Comparison of ENCODE assay signal across 26 mouse cellular contexts in genomic region chr2:149614078-149614939, GRCm38 (mm10).
DNase-seq lines count a peak whose midpoint lies in the region; ATAC-seq and TF ChIP-seq lines count a peak whose summit lies in the region.
"Had no signal": no experiment of that assay in that cellular context is flagged by ENCODE, and none has a peak within 500 bp of the region (broad histone marks: within the 10 kb centered on the region; RNA-seq: fewer than 3 reads in every experiment).

No protein-coding gene starts in this region.

- no peak overlapping the region for H3K4me3 ChIP-seq in forebrain, embryonic 14.5 days (ENCODE audit: low read depth, low read length)
- no peak overlapping the region for H3K4me3 ChIP-seq in forebrain, embryonic 10.5 days
- H3K4me3 ChIP-seq in forebrain, postnatal 0 days (ENCODE audit: low read depth, low read length): no peak overlapping the region
- no peak overlapping the region for H3K4me3 ChIP-seq in forebrain, embryonic 11.5 days (ENCODE audit: low read depth, low read length)
- H3K4me3 ChIP-seq in brown adipose tissue, adult 24 weeks (ENCODE audit: insufficient read depth, low read depth, low read length): no peak overlapping the region
- no peak overlapping the region for H3K4me3 ChIP-seq in kidney, embryonic 14.5 days (ENCODE audit: low read length)
- H3K4me3 ChIP-seq: embryonic facial prominence, embryonic 10.5 days; embryonic facial prominence, embryonic 13.5 days; erythroblast, embryonic 14.5 days; heart, adult 2 months; heart, embryonic 10.5 days; hindbrain, embryonic 12.5 days; hindbrain, embryonic 15.5 days had no signal

- DNase-seq in forebrain, embryonic 14.5 days (ENCODE audit: low spot score): peak; percentile 15
- no peak for DNase-seq in forebrain, embryonic 10.5 days (ENCODE audit: extremely low spot score, low spot score)
- DNase-seq in forebrain, postnatal 0 days: peak; percentile 54
- no peak for DNase-seq in forebrain, embryonic 11.5 days (ENCODE audit: low spot score)
- DNase-seq in right cerebral cortex, postnatal 10 days (ENCODE audit: low spot score in 2 of 2): peak; percentile 29 to 33
- DNase-seq in right cerebral cortex, adult 18-20 months: no peak
- DNase-seq: adrenal gland, adult 8-10 months; cerebellum, adult 11 months; cerebellum, adult 2 months; cerebellum, adult 9-11 months; cerebellum, postnatal 36 days; embryo, embryonic 11 days; gastrocnemius, postnatal 10 days; gastrocnemius, postnatal 36 days; heart, adult 2 months; kidney, adult 2 months had no signal

- WGBS in forebrain, embryonic 14.5 days: 77% methylated on average over 2 of the region's 2 CpGs
- 85% methylated on average over 2 of the region's 2 CpGs for WGBS in forebrain, embryonic 10.5 days
- 47% methylated on average over 2 of the region's 2 CpGs for WGBS in forebrain, postnatal 0 days
- WGBS in forebrain, embryonic 11.5 days: 88% methylated on average over 2 of the region's 2 CpGs
- 77% methylated on average over 2 of the region's 2 CpGs for WGBS in kidney, embryonic 14.5 days

- no peaks in the 10 kb centered on the region for H3K4me1 ChIP-seq in forebrain, embryonic 14.5 days (ENCODE audit: control insufficient read depth, insufficient read depth, low read length)
- H3K4me1 ChIP-seq in forebrain, embryonic 10.5 days: no peaks in the 10 kb centered on the region
- H3K4me1 ChIP-seq in forebrain, postnatal 0 days (ENCODE audit: insufficient read depth): no peaks in the 10 kb centered on the region
- no peaks in the 10 kb centered on the region for H3K4me1 ChIP-seq in forebrain, embryonic 11.5 days (replicated peaks; ENCODE audit: control insufficient read depth, insufficient read depth, low read length)
- peaks cover 4% of the 10 kb centered on the region; the same call in 1 of the 2 replicates for H3K4me1 ChIP-seq in brown adipose tissue, adult 24 weeks (ENCODE audit: control insufficient read depth, insufficient read depth, insufficient read length, low read length)
- no peaks in the 10 kb centered on the region for H3K4me1 ChIP-seq in kidney, embryonic 14.5 days (ENCODE audit: control insufficient read depth, insufficient read depth, low read length)
- H3K4me1 ChIP-seq: embryonic facial prominence, embryonic 10.5 days; embryonic facial prominence, embryonic 13.5 days; heart, embryonic 10.5 days; hindbrain, embryonic 12.5 days; hindbrain, embryonic 15.5 days had no signal

- TF ChIP-seq CTCF in forebrain, postnatal 0 days (IDR thresholded peaks at IDR 0.05; ENCODE audit: low read depth): no peak

- H3K36me3 ChIP-seq in forebrain, embryonic 14.5 days (ENCODE audit: control insufficient read depth, insufficient read depth, low read length): no peaks in the 10 kb centered on the region
- H3K36me3 ChIP-seq in forebrain, embryonic 10.5 days (replicated peaks): no peaks in the 10 kb centered on the region
- no peaks in the 10 kb centered on the region for H3K36me3 ChIP-seq in forebrain, postnatal 0 days (ENCODE audit: insufficient read depth)
- H3K36me3 ChIP-seq in forebrain, embryonic 11.5 days (ENCODE audit: control insufficient read depth, insufficient read depth, low read length): no peaks in the 10 kb centered on the region
- H3K36me3 ChIP-seq in kidney, embryonic 14.5 days (ENCODE audit: control insufficient read depth, insufficient read depth, low read length): no peaks in the 10 kb centered on the region
- H3K36me3 ChIP-seq: embryonic facial prominence, embryonic 10.5 days; embryonic facial prominence, embryonic 13.5 days; heart, embryonic 10.5 days; hindbrain, embryonic 12.5 days; hindbrain, embryonic 15.5 days had no signal

- no peak overlapping the region for H3K4me2 ChIP-seq in forebrain, embryonic 14.5 days (ENCODE audit: low read length)
- H3K4me2 ChIP-seq in forebrain, postnatal 0 days (ENCODE audit: low read depth): no peak overlapping the region
- no peak overlapping the region for H3K4me2 ChIP-seq in forebrain, embryonic 11.5 days (ENCODE audit: low read depth, low read length, severe bottlenecking)
- no peak overlapping the region for H3K4me2 ChIP-seq in kidney, embryonic 14.5 days (replicated peaks; ENCODE audit: low read depth, low read length)
- H3K4me2 ChIP-seq: embryonic facial prominence, embryonic 13.5 days; hindbrain, embryonic 12.5 days; hindbrain, embryonic 15.5 days had no signal

- no peak for ATAC-seq in forebrain, embryonic 14.5 days
- ATAC-seq in forebrain, postnatal 0 days: peak; percentile 91
- no peak for ATAC-seq in forebrain, embryonic 11.5 days (replicated peaks; ENCODE audit: low FRiP score)
- ATAC-seq in kidney, embryonic 14.5 days (ENCODE audit: low FRiP score, low TSS enrichment): no peak
- ATAC-seq: CD4-positive, CD25-positive, alpha-beta regulatory T cell, adult 4 months; intestine, postnatal 0 days had no signal

- H3K9me3 ChIP-seq in forebrain, embryonic 14.5 days (replicated peaks; ENCODE audit: control insufficient read depth, low read length): no peaks in the 10 kb centered on the region
- no peaks in the 10 kb centered on the region for H3K9me3 ChIP-seq in forebrain, embryonic 10.5 days
- H3K9me3 ChIP-seq in forebrain, postnatal 0 days (ENCODE audit: low read length): no peaks in the 10 kb centered on the region
- no peaks in the 10 kb centered on the region for H3K9me3 ChIP-seq in forebrain, embryonic 11.5 days (ENCODE audit: control insufficient read depth, low read length)
- H3K9me3 ChIP-seq in kidney, embryonic 14.5 days (ENCODE audit: control insufficient read depth, low read length): no peaks in the 10 kb centered on the region
- H3K9me3 ChIP-seq: embryonic facial prominence, embryonic 10.5 days; embryonic facial prominence, embryonic 13.5 days; heart, embryonic 10.5 days; hindbrain, embryonic 12.5 days; hindbrain, embryonic 15.5 days had no signal

- H3K27ac ChIP-seq in forebrain, embryonic 14.5 days (ENCODE audit: low read depth, low read length): no peak overlapping the region
- no peak overlapping the region for H3K27ac ChIP-seq in forebrain, embryonic 10.5 days
- H3K27ac ChIP-seq in forebrain, postnatal 0 days (ENCODE audit: low read depth, low read length): peak overlapping the region; percentile 22; the same call in 1 of the 2 replicates
- no peak overlapping the region for H3K27ac ChIP-seq in forebrain, embryonic 11.5 days (ENCODE audit: low read depth, low read length)
- H3K27ac ChIP-seq in brown adipose tissue, adult 24 weeks (replicated peaks; ENCODE audit: low read depth, low read length): peak overlapping the region; percentile 72
- H3K27ac ChIP-seq in kidney, embryonic 14.5 days (ENCODE audit: low read depth, low read length): no peak overlapping the region
- H3K27ac ChIP-seq: embryonic facial prominence, embryonic 10.5 days; embryonic facial prominence, embryonic 13.5 days; heart, adult 2 months; heart, embryonic 10.5 days; hindbrain, embryonic 12.5 days; hindbrain, embryonic 15.5 days had no signal

- H3K27me3 ChIP-seq in forebrain, embryonic 14.5 days (replicated peaks; ENCODE audit: control insufficient read depth, insufficient read depth, low read length): no peaks in the 10 kb centered on the region
- no peaks in the 10 kb centered on the region for H3K27me3 ChIP-seq in forebrain, embryonic 10.5 days (ENCODE audit: poor library complexity, severe bottlenecking)
- H3K27me3 ChIP-seq in forebrain, postnatal 0 days (ENCODE audit: insufficient read depth, low read length): no peaks in the 10 kb centered on the region
- H3K27me3 ChIP-seq in forebrain, embryonic 11.5 days (ENCODE audit: control insufficient read depth, insufficient read depth, low read length): no peaks in the 10 kb centered on the region
- H3K27me3 ChIP-seq in kidney, embryonic 14.5 days (ENCODE audit: control insufficient read depth, insufficient read depth, low read length): no peaks in the 10 kb centered on the region
- H3K27me3 ChIP-seq: embryonic facial prominence, embryonic 13.5 days; hindbrain, embryonic 12.5 days; hindbrain, embryonic 15.5 days had no signal

- no peak overlapping the region for H3K9ac ChIP-seq in forebrain, embryonic 14.5 days (ENCODE audit: low read length)
- no peak overlapping the region for H3K9ac ChIP-seq in forebrain, postnatal 0 days
- H3K9ac ChIP-seq in forebrain, embryonic 11.5 days (ENCODE audit: low read length): no peak overlapping the region
- no peak overlapping the region for H3K9ac ChIP-seq in kidney, embryonic 14.5 days (ENCODE audit: low read depth, low read length)
- H3K9ac ChIP-seq: embryonic facial prominence, embryonic 13.5 days; hindbrain, embryonic 12.5 days; hindbrain, embryonic 15.5 days had no signal

Comparison
In these comparisons a context has a peak if more than half of its experiments do, and no peak if none do; other contexts are left out.
1. DNase-seq: peak in forebrain, embryonic 14.5 days (single experiment), forebrain, postnatal 0 days (single experiment) and right cerebral cortex, postnatal 10 days (2 of 2); none in forebrain, embryonic 10.5 days (single experiment), forebrain, embryonic 11.5 days (single experiment) and right cerebral cortex, adult 18-20 months (single experiment).
2. H3K27ac ChIP-seq: peak in forebrain, postnatal 0 days (single experiment) and brown adipose tissue, adult 24 weeks (single experiment); none in forebrain, embryonic 14.5 days (single experiment), forebrain, embryonic 10.5 days (single experiment), forebrain, embryonic 11.5 days (single experiment) and kidney, embryonic 14.5 days (single experiment).